Mouse (Mus musculus) lung, embryonic 14.5 days (tissue): ENCODE results near the gene Arhgap6. TPM values are rescaled to one million over a fixed set of nuclear protein-coding genes. Genes with fewer than 3 reads are reported as not detected.
"Not testable (repeated sequence)": the region's sequence is repeated elsewhere in the genome, so short reads cannot be mapped to it uniquely, and the experiment has no call there.

Experiments used
- ATAC-seq: fragments of 200-750 bp; cut with Nextera tagmentation; 2 replicates; pipeline ENCODE4 v1.8.0; 2017; ENCODE audit warnings: mild to moderate bottlenecking, moderate TSS enrichment, moderate library complexity; ENCODE audit not compliant: insufficient read depth
- DNase-seq: peaks from one replicate; pipeline ENCODE4 v3.0.0-alpha.2; 2015
- H3K27ac ChIP-seq: fragments of 300-500 bp; sonication (generic); 2 replicates; pipeline ENCODE4 v1.5.1; 2014; ENCODE audit warnings: low read depth, mild to moderate bottlenecking, moderate library complexity
- H3K27me3 ChIP-seq: fragments of 300-500 bp; sonication (generic); 2 replicates; pipeline ENCODE4 v1.6.1; 2014; ENCODE audit warnings: low read length, control low read depth; ENCODE audit not compliant: insufficient read depth
- H3K36me3 ChIP-seq: fragments of 300-500 bp; sonication (generic); 2 replicates; pipeline ENCODE4 v1.6.1; 2014; ENCODE audit warnings: control low read depth; ENCODE audit not compliant: insufficient read depth
- H3K4me1 ChIP-seq: fragments of 300-500 bp; sonication (generic); 2 replicates; pipeline ENCODE4 v1.6.1; 2014; ENCODE audit warnings: antibody characterized with exemption, control low read depth; ENCODE audit not compliant: insufficient read depth
- H3K4me2 ChIP-seq: fragments of 300-500 bp; sonication (generic); 2 replicates; pipeline ENCODE4 v1.6.1; 2014; ENCODE audit warnings: mild to moderate bottlenecking
- H3K4me3 ChIP-seq: fragments of 300-500 bp; sonication (generic); 2 replicates; pipeline ENCODE4 v1.5.1; 2014; ENCODE audit warnings: low read depth, low read length
- H3K9ac ChIP-seq: fragments of 300-500 bp; sonication (generic); 2 replicates; pipeline ENCODE4 v1.6.1; 2014
- H3K9me3 ChIP-seq: fragments of 300-500 bp; sonication (generic); 2 replicates; pipeline ENCODE4 v1.6.1; 2016; ENCODE audit warnings: low read depth, low read length, control low read depth
- CTCF ChIP-seq: IDR thresholded peaks from 2 replicates; pipeline ENCODE4 v1.5.1; 2016; ENCODE audit warnings: antibody characterized with exemption, low read depth
- WGBS: fragments of 180-500 bp; shearing (Covaris S2); extraction: QIAGEN DNeasy Blood & Tissue Kit; methylation state at CpG from one replicate; pipeline ENCODE4 v1.1.7; 2014; 5-methylcytosine and 5-hydroxymethylcytosine counted together
- polyA plus RNA-seq: library from polyadenylated mRNA; unstranded; fragments of >200 nt; fragmentation: Nextera tagmentation; extraction: Ambion mirVana; gene quantifications from 2 replicates; pipeline ENCODE4 v1.2.1, GENCODE M21; 2014

Gene Arhgap6
- polyA plus RNA-seq, 1 experiment from 2014 or later: 21.7 TPM

DNA sequence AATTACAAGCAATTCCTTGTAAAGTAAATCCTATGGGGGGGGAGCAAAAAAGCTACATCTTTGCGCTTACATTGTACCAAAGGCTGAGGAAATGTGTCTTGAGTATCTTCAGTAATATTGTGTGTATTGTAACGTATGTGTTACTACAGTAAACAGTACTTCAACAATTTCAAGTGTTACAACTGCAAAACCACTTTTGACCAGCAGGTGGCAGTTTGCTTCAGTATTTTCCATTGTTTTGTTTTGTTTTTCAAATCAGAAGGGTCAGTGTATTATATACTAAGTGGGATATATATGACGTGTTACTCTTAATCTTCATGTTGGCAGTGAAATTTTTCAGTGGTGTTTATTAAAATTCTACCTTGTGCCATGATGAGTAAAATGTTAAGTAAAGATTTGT lies 509.0 kb downstream of the Arhgap6 start:
- no peak overlapping the region for H3K9ac ChIP-seq
- no peaks in the 10 kb centered on the region for H3K4me1 ChIP-seq
- H3K27me3 ChIP-seq: no peaks in the 10 kb centered on the region
- H3K9me3 ChIP-seq: no peaks in the 10 kb centered on the region
- no peak overlapping the region for H3K4me2 ChIP-seq
- no peaks in the 10 kb centered on the region for H3K36me3 ChIP-seq
- 34% methylated on average over 3 of the region's 3 CpGs for WGBS
- peak; percentile 67 for TF ChIP-seq CTCF
- DNase-seq (peak; percentile 82), ATAC-seq (no peak)
- H3K27ac ChIP-seq: no peak overlapping the region
- no peak overlapping the region for H3K4me3 ChIP-seq

DNA sequence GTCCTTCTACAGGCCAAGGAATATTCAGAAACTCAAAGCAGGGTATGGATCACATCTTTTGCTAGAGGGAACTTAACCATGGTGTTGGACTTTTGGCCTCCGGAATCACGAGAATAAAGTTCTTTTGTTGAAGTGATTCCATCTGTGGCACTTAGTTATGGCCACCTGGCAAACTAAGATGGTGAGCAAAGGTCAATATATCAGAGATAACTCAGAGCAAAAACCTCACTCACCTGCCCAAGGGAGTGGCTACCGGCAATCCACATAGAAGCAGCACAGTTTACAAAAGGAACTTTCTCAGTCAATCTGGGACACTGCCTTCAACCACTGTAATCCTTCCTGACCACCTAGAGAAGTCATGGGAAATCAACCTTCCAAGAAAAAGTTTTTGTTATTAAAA lies 513.7 kb downstream of the Arhgap6 start:
- Histone ChIP-seq H3K4me3 (no peak overlapping the region), H3K27me3 (no peaks in the 10 kb centered on the region), H3K9me3 (no peaks in the 10 kb centered on the region), H3K36me3 (peaks cover 17% of the 10 kb centered on the region; the same call in 1 of the 2 replicates), H3K4me2 (no peak overlapping the region), H3K4me1 (no peaks in the 10 kb centered on the region), H3K9ac (no peak overlapping the region), H3K27ac (no peak overlapping the region)
- ATAC-seq (no peak), DNase-seq (no peak)
- TF ChIP-seq CTCF: no peak
- 87% methylated on average over 3 of the region's 3 CpGs for WGBS

DNA sequence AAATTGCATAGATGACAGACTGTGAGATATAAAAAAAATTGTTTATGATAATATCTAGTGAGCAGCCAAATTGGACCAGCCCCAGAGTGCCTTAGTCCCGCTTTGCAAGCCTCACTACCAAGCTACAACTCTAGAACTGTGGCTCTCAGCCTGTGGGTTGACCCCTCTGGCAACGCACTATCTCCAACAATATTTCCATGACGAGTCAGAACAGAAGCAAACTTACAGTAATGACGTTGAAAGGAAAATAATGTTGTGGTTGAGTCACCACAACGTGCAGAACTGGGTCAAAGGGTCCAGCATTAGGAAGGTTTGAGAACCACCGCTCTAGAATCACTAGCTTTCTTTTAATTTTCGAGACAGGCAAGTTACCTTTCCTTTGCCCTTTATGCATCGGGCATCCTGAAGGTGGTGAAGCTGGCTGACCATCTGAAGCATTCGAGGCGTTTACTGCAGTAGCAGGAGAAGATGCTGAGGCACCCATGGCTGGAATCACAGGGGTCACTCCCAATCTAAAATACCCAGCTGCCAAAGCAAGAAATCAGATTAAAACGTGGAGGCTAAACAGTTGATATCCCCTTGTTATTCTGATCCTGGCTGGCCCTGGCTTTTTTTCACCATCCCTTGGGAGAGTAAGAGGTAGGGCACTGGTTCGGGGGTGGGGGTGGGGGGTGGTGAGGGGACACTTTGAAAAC lies 524.3 kb downstream of the Arhgap6 start:
- ATAC-seq (no peak), DNase-seq (peak; percentile 37)
- H3K4me2 ChIP-seq: peak overlapping the region; percentile 59
- H3K36me3 ChIP-seq: peaks cover 4% of the 10 kb centered on the region; the same call in 1 of the 2 replicates
- no peaks in the 10 kb centered on the region for H3K9me3 ChIP-seq
- H3K4me3 ChIP-seq: peak overlapping the region; percentile 55
- no peak overlapping the region; the same call in 1 of the 2 replicates for H3K27ac ChIP-seq
- TF ChIP-seq CTCF: no peak
- no peaks in the 10 kb centered on the region for H3K4me1 ChIP-seq
- no peaks in the 10 kb centered on the region for H3K27me3 ChIP-seq
- WGBS: 37% methylated on average over 12 of the region's 12 CpGs
- H3K9ac ChIP-seq: peak overlapping the region; percentile 62

DNA sequence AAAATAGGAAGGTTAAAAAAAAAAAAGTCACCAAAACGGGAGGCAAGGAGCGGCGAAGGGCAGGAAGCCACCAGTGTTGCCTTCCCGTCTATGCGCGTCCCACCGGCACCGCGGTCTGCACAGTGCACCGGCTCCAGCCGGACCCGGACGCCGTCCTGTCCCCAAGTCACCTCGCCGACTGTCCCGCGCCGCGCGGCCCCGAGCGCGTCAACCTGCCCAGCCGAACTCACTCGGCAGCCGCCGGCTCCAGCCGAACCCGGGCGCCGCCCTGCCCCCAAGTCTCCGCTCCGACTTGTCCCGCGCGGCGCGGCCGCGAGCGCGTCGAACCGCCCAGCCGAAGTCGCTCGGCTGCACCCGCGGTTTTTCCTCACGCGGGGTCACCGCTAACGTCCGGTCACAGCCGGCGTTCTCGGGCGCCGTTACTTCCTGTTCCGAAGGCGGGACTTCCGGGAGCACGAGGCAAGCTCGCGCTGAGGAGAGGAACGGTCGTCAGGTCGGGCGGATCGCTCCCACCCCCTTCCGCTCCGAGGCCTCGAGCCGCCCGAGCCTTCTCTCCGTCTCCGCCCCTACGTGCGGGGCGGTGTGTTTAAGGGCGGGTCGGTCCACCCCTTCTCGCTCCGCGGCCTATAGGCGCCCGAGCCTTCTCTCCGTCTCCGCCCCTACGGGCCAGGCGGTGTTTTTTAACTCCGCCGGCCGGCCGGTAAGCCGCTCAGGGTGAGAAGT lies 525.2 kb downstream of the Arhgap6 start, which contains the start of gene Hccs:
Gene Hccs, minus strand, starts transcription at position 428 of the 723 bp plus-strand sequence.
- 11% methylated on average over 66 of the region's 97 CpGs for WGBS
- Histone ChIP-seq H3K4me3 (peak within 1 kb of the TSS; percentile 55), H3K36me3 (peaks cover 4% of the 10 kb centered on the region; the same call in 1 of the 2 replicates), H3K9me3 (no peaks in the 10 kb centered on the region), H3K4me1 (no peaks in the 10 kb centered on the region), H3K4me2 (peak within 1 kb of the TSS; percentile 59), H3K27me3 (no peaks in the 10 kb centered on the region), H3K27ac (peak within 1 kb of the TSS; percentile 83), H3K9ac (peak within 1 kb of the TSS; percentile 62)
- ATAC-seq (peak; percentile 100), DNase-seq (peak; percentile 92)
- no peak for TF ChIP-seq CTCF

DNA sequence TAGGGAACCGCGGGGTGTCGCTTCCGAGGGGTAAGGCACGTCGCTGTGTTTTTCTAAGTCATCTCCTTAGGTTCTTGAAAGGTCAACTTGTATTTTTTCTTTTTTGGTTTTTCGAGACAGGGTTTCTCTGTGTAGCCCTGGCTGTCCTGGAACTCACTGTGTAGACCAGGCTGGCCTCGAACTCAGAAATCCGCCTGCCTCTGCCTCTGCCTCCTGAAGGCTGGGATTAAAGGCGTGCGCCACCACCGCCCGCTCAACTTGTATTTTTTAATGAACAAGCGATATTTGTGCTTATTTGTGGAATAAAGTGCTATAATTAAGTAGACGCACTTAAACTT lies 525.7 kb downstream of the Arhgap6 start:
- 29% methylated on average over 15 of the region's 15 CpGs for WGBS
- not testable (repeated sequence) for DNase-seq, ATAC-seq, H3K36me3 ChIP-seq, H3K27ac ChIP-seq, H3K9me3 ChIP-seq, H3K4me1 ChIP-seq, H3K27me3 ChIP-seq
- Histone ChIP-seq H3K4me3 (peak overlapping the region; percentile 55), H3K9ac (peak overlapping the region; percentile 62), H3K4me2 (peak overlapping the region; percentile 45)

DNA sequence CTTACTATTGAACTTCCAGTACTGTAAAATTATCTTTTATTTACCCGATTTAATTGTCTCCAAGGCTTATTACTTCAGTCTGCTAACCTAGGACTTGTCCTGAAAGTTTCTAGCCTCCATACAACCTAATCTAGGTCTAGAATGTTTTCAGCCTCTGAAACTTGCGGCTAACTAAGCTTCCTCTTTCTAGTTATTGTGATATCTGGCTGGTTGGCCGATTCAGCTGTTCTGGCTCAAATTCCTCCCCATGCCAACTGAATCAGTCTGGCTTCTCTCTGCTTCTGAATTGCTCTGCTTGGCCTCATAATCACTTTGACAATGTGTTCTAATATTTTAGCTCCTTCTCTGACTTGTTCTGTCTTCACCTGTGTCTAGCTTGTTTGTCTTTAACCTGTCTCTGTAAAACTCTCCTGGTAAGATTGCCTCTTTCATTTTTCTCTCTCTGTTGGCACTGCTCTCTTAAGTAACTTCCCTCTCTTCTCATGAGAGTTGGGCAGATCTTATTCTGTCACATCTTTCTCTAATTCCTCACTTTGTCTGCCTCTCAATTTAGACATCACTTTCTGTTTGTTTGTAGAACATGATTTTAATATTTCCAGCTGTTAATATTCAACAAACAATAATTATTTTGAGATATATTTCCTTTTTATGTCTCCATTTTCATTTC lies 531.2 kb downstream of the Arhgap6 start:
- no peak overlapping the region for H3K4me2 ChIP-seq
- no peaks in the 10 kb centered on the region for H3K36me3 ChIP-seq
- WGBS: 71% methylated on average over 3 of the region's 3 CpGs
- H3K4me1 ChIP-seq: no peaks in the 10 kb centered on the region
- H3K27ac ChIP-seq: no peak overlapping the region
- H3K9me3 ChIP-seq: no peaks in the 10 kb centered on the region
- no peak overlapping the region for H3K4me3 ChIP-seq
- DNase-seq (no peak), ATAC-seq (no peak)
- H3K27me3 ChIP-seq: no peaks in the 10 kb centered on the region
- no peak for TF ChIP-seq CTCF
- no peak overlapping the region for H3K9ac ChIP-seq

DNA sequence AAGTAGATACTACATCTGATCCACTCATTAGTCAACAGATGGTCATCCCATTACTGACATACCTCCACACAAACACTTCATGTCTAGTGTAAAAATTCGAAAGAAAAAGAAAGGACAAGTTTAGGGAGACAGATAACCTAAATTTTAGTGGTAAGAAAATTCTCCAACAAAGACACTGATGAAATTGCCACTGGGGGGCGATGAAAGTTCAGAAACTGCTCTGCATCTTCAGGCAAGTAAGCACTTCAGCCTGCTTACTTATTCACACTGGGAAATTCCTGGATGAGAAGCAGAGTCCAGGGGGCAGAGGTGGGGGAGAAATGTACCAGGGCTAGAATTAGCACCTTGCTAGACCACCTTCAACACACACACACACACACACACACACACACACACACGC lies 537.4 kb downstream of the Arhgap6 start:
- peak; percentile 64 for TF ChIP-seq CTCF
- WGBS: 18% methylated on average over 3 of the region's 3 CpGs
- no peak overlapping the region for H3K27ac ChIP-seq
- DNase-seq: peak; percentile 81
- H3K27me3 ChIP-seq: no peaks in the 10 kb centered on the region
- no peaks in the 10 kb centered on the region for H3K36me3 ChIP-seq
- H3K9me3 ChIP-seq: no peaks in the 10 kb centered on the region
- H3K4me3 ChIP-seq: no peak overlapping the region
- H3K9ac ChIP-seq: no peak overlapping the region
- no peak overlapping the region for H3K4me2 ChIP-seq
- peak; percentile 47; the same call in 1 of the 2 replicates for ATAC-seq
- no peaks in the 10 kb centered on the region for H3K4me1 ChIP-seq
